Mouse (Mus musculus): ENCODE data around the gene Slc35c1. TPM values are rescaled to one million over a fixed set of nuclear protein-coding genes. Genes with fewer than 3 reads are reported as not detected.

Slc35c1 gene
- polyA plus RNA-seq (2015; fragmentation: Illumina TruSeq; extraction: RNeasy Lipid Tissue Mini Kit (QIAGEN cat#74804); ENCODE audit: low read depth, low replicate concordance): 9.8 TPM

DNA sequence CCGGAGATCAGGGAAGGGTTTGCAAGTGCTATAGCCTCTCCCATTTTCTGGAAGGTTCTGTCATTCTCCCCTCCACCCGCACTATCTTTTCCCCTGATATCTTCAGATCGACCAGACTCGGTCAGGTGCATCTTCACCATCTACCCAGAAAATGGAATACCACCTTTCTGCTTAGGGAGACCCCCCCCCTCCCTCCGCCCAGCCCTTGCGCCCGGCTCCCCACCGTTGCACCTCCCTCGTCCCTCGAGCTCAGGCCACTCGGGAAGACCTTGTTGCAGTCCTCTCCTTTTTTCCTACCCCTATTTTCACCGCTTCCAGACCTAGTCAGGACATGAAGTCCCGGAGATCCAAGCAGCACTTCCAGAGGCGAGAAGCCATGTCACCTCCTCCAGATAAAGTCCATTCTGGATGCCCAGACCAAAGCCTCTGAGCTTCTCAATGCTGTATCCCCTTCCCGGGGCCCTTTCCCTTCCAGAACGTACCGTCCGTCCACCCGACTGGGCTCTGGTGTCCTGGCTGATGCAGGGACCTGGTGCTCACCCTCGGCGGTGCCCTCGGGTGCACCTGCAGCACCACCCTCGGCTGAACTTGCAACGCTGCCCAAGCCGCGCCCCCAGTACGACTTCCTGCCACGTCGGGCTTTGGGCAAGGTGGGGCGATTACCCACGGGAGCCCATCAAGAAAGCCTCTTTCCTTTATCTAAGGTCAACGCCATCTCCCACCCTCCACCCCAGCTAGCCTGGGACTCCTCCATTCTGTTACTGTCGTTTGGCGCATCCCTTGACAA, at the start of gene Slc35c1:
Gene Slc35c1 (minus strand): TSS at position 618 of the 787 bp plus-strand sequence.

DNA sequence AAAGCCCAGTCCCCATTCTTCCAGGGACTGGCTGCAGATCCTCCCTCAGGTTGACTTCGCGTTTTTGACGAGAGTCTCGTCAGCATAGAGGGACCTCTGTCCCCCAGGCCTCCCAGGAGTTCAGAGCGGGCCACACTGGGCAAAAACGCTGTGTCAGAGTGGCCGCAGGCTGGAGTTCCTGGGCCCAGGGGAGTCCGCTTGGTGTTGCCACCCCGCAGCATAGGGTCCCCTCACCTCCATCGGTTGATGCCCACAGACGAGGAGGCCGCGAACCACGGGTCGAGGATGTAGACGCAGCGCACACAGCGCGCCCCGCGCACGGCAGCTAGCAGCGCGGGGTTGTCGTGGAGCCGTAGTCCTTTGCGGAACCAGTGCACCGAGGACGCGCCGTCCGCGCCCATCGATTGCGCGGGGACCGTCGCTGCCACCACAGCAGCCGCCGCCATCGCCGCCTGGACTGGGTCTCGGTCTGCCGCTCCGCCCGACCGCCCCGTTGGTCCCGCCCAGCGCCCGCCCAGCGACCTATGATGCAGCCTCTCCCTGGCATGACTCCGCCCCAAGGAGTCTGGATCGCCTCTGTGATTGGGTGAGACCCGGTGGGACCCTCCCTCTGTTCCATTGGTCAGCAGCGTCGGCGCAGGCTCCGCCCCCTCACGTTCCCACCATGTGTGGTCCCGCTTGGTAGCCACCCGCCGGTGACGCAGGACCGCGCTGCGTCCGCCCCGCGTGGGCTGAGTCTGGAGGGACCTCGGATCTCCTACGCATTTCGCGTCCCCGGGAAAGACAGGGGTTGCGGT, 26.6 kb downstream of the Slc35c1 start, which contains the start of gene Cry2:
Gene Cry2 (minus strand): TSS at position 466 of the 797 bp plus-strand sequence.

Other genes starting within 250 kb of the Slc35c1 start
- gene Pex16, start 85.9 kb downstream of the Slc35c1 start, polyA plus RNA-seq (2015; fragmentation: Illumina TruSeq; extraction: RNeasy Lipid Tissue Mini Kit (QIAGEN cat#74804); ENCODE audit: low read depth, low replicate concordance): 34.5 TPM
- 1.0 TPM for gene Large2, start 85.7 kb downstream of the Slc35c1 start, polyA plus RNA-seq (2015; fragmentation: Illumina TruSeq; extraction: RNeasy Lipid Tissue Mini Kit (QIAGEN cat#74804); ENCODE audit: low read depth, low replicate concordance)
- gene 1700029I15Rik, start 78.0 kb downstream of the Slc35c1 start, polyA plus RNA-seq (2015; fragmentation: Illumina TruSeq; extraction: RNeasy Lipid Tissue Mini Kit (QIAGEN cat#74804); ENCODE audit: low read depth, low replicate concordance): 3.8 TPM
- gene Mapk8ip1, start 59.3 kb downstream of the Slc35c1 start, polyA plus RNA-seq (2015; fragmentation: Illumina TruSeq; extraction: RNeasy Lipid Tissue Mini Kit (QIAGEN cat#74804); ENCODE audit: low read depth, low replicate concordance): 302 TPM
- gene Cry2, start 26.5 kb downstream of the Slc35c1 start, polyA plus RNA-seq (2015; fragmentation: Illumina TruSeq; extraction: RNeasy Lipid Tissue Mini Kit (QIAGEN cat#74804); ENCODE audit: low read depth, low replicate concordance): 77.1 TPM
- 174 TPM for gene Chst1, start 139.2 kb upstream of the Slc35c1 start, polyA plus RNA-seq (2015; fragmentation: Illumina TruSeq; extraction: RNeasy Lipid Tissue Mini Kit (QIAGEN cat#74804); ENCODE audit: low read depth, low replicate concordance)

Data from brain, adult 10 weeks (tissue).